Mouse (Mus musculus): ENCODE results near the gene Pde8b. TPM values are rescaled to one million over a fixed set of nuclear protein-coding genes. Genes with fewer than 3 reads are reported as not detected.
A peak's percentile ranks its signal among the peaks of the same experiment; 100 is the strongest.

Pde8b gene
- polyA plus RNA-seq (2016; fragmentation: Nextera tagmentation; extraction: Ambion mirVana): 1.4 and 1.5 TPM in 2 replicates

DNA sequence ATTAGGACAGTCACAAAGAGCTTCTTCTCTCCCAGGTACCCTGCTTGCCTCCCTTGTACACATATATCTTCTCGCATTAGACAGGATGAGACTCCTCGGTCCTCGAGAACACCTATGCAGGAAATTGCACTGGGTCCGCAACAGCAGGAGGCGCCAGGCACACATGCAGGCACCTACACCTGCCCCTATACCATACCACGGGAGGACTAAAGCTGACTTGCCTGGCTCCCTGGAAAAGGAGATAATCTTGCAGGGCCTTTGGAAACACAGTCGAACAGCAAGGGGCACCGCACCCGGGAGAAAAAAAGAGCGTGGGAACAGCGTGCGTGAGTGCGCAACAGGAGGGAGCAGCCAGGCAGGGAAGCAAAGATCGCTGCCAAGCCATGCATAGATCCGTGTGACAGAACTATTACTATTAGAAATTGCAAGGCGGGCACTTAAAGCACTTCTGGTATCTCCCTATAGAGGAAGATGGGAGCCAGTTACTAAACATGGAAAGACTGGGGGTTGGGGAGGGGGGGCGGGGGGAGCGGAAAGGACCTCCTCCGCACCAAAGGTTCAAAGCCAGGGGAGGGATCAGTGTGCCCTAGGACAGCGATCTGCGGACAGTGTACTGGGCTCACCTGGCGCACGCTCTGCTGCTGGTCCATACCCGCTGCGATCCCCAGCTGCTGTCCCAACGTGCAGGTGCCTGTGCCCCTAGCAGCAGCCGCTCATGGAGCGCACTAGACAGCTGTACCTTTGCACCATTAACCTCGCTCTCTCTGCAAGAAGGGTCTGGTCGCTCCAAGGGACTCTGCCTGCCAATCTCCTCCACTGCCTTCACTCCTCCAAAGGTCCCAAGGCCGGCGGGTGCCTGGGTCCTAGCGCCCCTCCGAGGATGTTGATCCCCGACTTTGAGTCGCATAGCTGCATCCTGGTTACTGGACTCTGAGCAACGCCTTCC lies at the start of gene Pde8b:
Pde8b (minus strand) TSS at position 826 of the 946 bp plus-strand sequence.
- Histone ChIP-seq H3K4me1 (peaks cover 10% of the 10 kb centered on the region), H3K36me3 (replicated peaks) (no peaks in the 10 kb centered on the region), H3K27me3 (ENCODE audit: poor library complexity, severe bottlenecking) (peaks cover 41% of the 10 kb centered on the region), H3K27ac (no peak within 1 kb of the TSS), H3K4me3 (peak within 1 kb of the TSS; percentile 54), H3K9me3 (no peaks in the 10 kb centered on the region)
- WGBS: 4% methylated on average over 37 of the region's 37 CpGs
- DNase-seq (ENCODE audit: extremely low spot score, low spot score): peak; percentile 44

DNA sequence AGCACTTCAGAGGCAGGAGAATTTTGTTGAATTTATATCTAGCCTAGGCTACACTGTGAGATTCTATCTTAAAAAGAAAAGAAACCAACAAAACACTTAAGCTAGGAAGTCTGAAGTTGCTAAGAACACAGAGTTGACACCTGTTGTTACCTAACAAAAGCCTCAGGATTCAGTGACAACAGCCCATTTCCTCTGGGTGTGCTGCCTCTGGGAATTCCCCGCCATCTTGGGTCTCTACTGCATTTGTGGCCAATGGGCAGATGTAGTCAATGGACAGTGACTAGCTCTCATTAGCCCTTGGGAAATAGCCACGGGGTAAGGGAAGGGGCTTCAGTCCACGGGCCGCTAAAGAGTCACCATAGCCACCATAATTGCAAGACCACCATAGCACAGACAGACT lies 41.8 kb upstream of the Pde8b start:
- Histone ChIP-seq H3K27ac (no peak overlapping the region), H3K27me3 (ENCODE audit: poor library complexity, severe bottlenecking) (peaks cover 29% of the 10 kb centered on the region), H3K36me3 (replicated peaks) (no peaks in the 10 kb centered on the region), H3K4me3 (no peak overlapping the region), H3K4me1 (peaks cover 18% of the 10 kb centered on the region), H3K9me3 (no peaks in the 10 kb centered on the region)
- DNase-seq (ENCODE audit: extremely low spot score, low spot score): no peak
- WGBS: 51% methylated on average over 4 of the region's 4 CpGs

DNA sequence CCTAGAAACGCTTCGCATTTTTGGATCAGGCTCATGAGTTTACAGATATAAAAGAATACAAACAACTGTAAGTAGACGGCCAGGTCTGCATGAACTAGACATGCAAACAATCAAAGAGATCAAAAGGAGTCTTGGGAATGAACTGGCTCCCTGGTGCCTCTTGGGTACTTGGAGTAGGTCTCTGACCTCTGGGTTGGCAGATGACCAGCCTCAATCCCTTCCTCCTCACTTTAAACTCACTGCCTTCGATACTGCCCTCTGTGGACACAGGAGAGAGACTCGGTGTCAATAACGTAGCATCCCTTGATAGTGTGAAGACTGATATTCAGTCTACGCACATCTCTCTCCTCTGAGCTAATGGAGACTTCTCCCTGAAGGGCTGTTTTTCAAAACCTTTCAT lies 37.9 kb upstream of the Pde8b start:
- DNase-seq (ENCODE audit: extremely low spot score, low spot score): no peak
- 84% methylated on average over 7 of the region's 7 CpGs for WGBS
- H3K36me3 ChIP-seq (replicated peaks): no peaks in the 10 kb centered on the region
- no peak overlapping the region for H3K4me3 ChIP-seq
- peaks cover 29% of the 10 kb centered on the region for H3K27me3 ChIP-seq (ENCODE audit: poor library complexity, severe bottlenecking)
- H3K9me3 ChIP-seq: no peaks in the 10 kb centered on the region
- no peak overlapping the region for H3K27ac ChIP-seq
- peaks cover 18% of the 10 kb centered on the region for H3K4me1 ChIP-seq

DNA sequence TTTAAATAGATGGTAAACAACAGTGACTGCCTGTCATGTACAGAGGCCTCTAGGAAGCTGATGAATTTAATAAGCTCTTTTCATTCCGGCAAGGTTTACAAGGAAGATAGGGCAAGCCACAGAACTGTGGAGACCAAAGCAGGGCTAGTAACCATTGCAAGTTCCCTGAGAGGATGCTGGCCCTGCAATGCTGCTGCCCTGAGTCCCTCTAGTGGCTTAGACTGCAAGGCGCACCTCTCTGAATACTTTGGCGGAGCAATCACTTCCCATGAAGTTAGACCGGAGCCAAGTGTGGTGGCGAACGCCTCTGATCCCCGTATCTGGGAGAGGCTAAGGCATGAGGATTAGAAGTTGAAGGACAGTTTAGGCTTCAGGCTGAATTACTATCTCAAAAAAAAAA lies 36.9 kb upstream of the Pde8b start:
- Histone ChIP-seq H3K36me3 (replicated peaks) (no peaks in the 10 kb centered on the region), H3K9me3 (no peaks in the 10 kb centered on the region), H3K27ac (no peak overlapping the region), H3K4me3 (no peak overlapping the region), H3K4me1 (peaks cover 19% of the 10 kb centered on the region), H3K27me3 (ENCODE audit: poor library complexity, severe bottlenecking) (peaks cover 29% of the 10 kb centered on the region)
- DNase-seq (ENCODE audit: extremely low spot score, low spot score): peak; percentile 65
- 13% methylated on average over 7 of the region's 7 CpGs for WGBS

DNA sequence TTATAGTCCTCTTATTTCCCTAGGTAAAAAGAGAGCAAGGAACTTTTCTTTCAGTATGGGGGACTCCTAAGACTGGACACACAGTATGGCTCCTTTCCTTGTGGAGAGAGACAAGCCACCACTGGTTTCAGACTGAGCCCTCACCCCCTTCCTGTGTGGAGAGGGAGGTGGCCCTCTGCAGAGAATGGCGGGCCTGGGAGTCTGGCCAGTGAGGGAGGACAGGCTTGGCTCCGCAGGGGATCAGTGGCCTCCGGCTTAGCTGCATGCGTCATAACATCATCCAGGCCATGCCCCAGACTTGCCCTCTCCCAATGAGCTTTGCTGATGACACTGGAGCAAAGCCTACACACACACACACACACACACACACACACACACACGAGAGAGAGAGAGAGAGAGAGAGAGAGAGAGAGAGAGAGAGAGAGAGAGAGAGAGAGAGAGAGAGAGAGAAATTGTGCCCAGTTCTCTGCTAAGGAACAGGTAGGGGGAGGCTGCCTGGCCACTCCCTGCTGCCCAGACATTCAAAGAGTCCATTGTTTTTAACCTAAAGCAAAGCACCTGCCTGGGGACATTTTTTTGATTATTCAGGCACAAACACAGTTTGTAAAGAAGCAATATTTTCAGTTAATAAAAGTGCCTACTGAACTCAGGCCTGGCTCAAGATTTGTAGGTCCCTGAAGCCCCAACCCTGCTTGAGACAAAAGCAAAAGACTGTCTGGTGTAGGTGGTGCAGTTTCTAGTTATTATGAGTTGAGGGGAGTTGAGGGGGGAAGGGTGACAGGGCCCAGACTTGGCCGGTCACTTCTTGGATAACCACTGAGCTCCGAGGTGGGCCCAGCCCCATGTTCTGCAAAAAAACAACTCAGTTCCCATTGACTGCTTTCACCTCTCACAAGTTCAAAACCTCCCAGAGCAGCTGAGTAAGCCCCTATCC lies 31.9 kb upstream of the Pde8b start:
- Histone ChIP-seq H3K4me1 (peaks cover 16% of the 10 kb centered on the region), H3K9me3 (no peaks in the 10 kb centered on the region), H3K27ac (peak overlapping the region; percentile 9; the same call in 1 of the 2 replicates), H3K4me3 (no peak overlapping the region), H3K36me3 (replicated peaks) (no peaks in the 10 kb centered on the region), H3K27me3 (ENCODE audit: poor library complexity, severe bottlenecking) (no peaks in the 10 kb centered on the region)
- DNase-seq (ENCODE audit: extremely low spot score, low spot score): no peak
- WGBS: 35% methylated on average over 6 of the region's 7 CpGs

DNA sequence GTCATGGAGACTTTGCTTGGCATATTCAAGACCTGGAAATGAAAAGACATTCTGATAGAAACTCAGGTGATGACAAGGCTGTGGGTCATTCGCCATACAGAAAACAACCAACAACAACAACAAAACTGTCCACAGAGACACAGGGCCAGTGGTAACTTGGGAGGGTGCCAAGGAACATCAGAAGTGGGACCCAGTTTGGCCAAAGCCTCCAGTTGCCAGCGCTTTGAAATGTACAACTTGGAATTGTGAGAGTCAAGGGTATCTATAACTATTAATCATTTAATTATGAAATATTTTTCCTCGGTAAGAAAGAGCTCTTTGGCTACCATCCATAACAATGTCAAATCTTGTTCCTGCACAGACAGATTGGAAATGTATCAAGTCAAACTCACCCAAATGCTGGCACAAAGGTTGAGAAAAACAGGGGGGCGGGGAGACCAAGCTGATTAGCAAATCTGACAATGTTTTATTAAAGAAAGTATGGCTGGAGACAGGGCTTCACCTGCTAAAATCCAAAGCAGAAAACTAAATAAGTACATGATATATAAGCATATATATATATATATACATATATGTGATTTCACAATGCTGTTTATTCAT lies 28.4 kb upstream of the Pde8b start:
- no peaks in the 10 kb centered on the region for H3K36me3 ChIP-seq (replicated peaks)
- H3K4me1 ChIP-seq: peaks cover 23% of the 10 kb centered on the region
- H3K27ac ChIP-seq: no peak overlapping the region
- H3K9me3 ChIP-seq: no peaks in the 10 kb centered on the region
- DNase-seq (ENCODE audit: extremely low spot score, low spot score): no peak
- 88% methylated on average over 4 of the region's 4 CpGs for WGBS
- H3K4me3 ChIP-seq: no peak overlapping the region
- H3K27me3 ChIP-seq (ENCODE audit: poor library complexity, severe bottlenecking): no peaks in the 10 kb centered on the region

DNA sequence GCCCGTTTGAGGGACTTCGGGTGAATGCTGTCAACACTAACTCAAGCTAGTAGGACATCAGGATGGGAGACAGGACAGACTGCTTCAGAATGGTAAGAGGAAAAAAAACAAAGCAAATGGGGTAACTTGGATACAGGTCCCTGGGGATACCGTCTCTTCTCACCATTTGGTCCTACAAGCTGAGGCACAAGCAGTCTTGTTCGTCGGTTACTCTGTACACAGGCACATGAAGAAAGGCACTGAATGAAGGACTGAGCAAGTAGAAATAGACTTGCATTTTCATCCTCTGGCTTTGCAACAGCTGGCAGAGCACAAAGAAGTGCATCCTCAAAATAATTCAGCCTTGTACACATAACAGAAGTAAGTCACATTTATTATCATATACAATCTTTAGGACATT lies 14.6 kb upstream of the Pde8b start:
- DNase-seq (ENCODE audit: extremely low spot score, low spot score): no peak
- H3K27ac ChIP-seq: no peak overlapping the region
- H3K9me3 ChIP-seq: no peaks in the 10 kb centered on the region
- H3K27me3 ChIP-seq (ENCODE audit: poor library complexity, severe bottlenecking): no peaks in the 10 kb centered on the region
- no peak overlapping the region for H3K4me3 ChIP-seq
- WGBS: 91% methylated on average over 5 of the region's 5 CpGs
- no peaks in the 10 kb centered on the region for H3K4me1 ChIP-seq
- H3K36me3 ChIP-seq (replicated peaks): no peaks in the 10 kb centered on the region

DNA sequence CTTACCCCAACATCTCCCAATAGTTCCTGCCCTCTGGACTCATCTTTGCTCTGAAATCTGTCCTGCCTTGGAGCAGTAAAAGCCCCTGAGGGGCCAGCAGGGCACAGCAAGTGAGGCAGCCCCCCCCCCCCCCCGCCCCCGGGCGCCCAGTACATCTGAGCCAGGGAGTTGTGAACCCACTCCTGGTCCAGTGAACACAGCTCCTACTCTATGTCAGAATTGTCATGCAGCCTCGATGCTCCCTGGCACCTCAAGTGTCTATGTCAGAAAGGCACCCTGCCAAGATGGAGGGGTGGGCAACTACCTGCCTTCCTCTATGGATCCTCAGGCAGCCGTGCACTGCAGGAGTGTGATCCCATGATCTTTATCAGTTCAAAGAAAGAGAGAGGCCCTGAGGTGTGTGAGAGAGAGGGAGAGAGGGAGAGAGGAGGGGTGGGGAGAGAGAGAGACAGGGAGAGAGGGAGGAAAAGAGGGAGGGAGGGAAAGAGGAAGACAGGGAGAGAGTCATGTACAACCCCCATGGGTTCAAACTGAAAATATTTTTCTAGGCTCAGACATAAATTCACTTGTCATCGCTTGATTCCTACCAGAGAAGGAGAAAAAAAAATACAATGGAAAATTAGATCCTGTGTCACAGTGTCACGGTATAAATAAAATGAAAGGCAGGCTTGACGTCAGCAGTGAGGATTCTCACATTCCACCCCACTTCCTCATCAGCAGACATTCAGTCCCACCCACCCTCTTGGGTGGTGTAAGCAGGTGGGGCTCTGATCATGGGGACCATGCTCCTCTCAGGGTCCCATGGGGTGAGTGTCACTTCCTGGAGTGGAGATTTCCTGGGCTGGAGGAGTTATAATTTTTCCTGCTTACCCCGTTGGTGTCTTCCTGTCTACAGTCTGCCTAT lies 11.0 kb upstream of the Pde8b start:
- H3K4me3 ChIP-seq: no peak overlapping the region
- no peak overlapping the region for H3K27ac ChIP-seq
- H3K27me3 ChIP-seq (ENCODE audit: poor library complexity, severe bottlenecking): no peaks in the 10 kb centered on the region
- H3K9me3 ChIP-seq: no peaks in the 10 kb centered on the region
- 88% methylated on average over 9 of the region's 9 CpGs for WGBS
- H3K36me3 ChIP-seq (replicated peaks): no peaks in the 10 kb centered on the region
- no peak for DNase-seq (ENCODE audit: extremely low spot score, low spot score)
- H3K4me1 ChIP-seq: no peaks in the 10 kb centered on the region

DNA sequence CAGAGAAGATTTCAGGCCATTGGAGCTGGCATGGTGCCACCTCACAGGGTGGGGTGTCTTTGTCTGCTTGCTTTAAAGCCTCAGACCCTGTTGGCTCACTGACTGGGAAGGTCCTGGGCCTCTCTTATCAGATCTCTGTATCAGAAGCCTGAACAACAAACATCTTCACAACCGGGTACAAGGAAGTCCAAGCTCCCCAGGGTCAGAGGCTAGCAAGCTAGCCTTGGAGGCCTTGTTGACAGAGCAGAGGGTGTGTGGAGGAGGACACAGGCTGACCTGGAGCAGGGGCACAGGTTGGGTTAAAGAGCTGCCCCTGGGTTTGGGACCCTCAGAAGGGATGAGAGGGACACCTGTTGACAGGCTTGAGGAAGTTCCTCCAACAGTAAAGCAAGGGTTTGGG lies 10.3 kb upstream of the Pde8b start:
- Histone ChIP-seq H3K27ac (no peak overlapping the region), H3K27me3 (ENCODE audit: poor library complexity, severe bottlenecking) (no peaks in the 10 kb centered on the region), H3K4me3 (no peak overlapping the region), H3K36me3 (replicated peaks) (no peaks in the 10 kb centered on the region), H3K9me3 (no peaks in the 10 kb centered on the region), H3K4me1 (no peaks in the 10 kb centered on the region)
- DNase-seq (ENCODE audit: extremely low spot score, low spot score): no peak
- WGBS: 71% methylated on average over 1 of the region's 1 CpGs

DNA sequence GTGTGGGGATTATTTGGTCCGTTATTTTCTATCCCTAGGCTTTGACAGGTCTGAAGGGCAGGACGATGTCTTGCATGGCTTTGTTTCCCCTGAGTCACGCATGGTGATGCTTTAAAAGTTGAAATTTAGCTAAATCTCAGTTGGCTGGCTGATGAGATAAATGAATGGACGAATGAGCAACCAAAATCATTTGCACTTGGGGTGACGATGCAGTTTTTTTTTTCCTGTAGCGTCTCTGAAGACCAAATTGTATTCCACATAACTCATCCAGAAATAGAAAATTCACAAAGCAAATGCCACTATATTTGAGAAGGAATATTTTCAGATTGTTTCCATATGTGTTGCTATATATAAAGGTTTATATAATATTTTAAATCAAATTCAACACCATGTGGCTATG lies 6.9 kb upstream of the Pde8b start:
- no peaks in the 10 kb centered on the region for H3K9me3 ChIP-seq
- H3K27me3 ChIP-seq (ENCODE audit: poor library complexity, severe bottlenecking): no peaks in the 10 kb centered on the region; the same call in 1 of the 2 replicates
- WGBS: 91% methylated on average over 6 of the region's 6 CpGs

DNA sequence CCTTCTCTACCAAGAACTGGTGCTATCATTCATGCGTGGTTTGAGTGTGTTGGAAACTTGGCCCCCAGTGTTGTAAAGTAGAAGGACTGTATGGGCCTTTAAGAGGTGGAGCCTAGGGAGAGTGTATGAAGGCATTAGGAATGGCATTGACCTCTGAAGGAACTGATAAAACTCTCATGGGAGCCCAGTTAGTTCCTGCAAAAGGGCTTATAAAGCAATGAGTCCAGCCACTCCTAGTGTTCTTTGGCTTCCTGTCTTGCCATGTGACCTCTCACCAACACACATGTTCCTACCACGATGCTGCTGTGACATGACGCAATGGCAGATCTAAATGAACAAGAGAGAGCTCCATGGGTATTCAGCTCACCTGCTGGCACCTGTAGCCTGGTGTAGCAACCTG lies 4.9 kb upstream of the Pde8b start:
- Histone ChIP-seq H3K36me3 (replicated peaks) (no peaks in the 10 kb centered on the region), H3K4me1 (peaks cover 3% of the 10 kb centered on the region), H3K27me3 (ENCODE audit: poor library complexity, severe bottlenecking) (peaks cover 19% of the 10 kb centered on the region), H3K27ac (no peak overlapping the region), H3K4me3 (no peak overlapping the region), H3K9me3 (no peaks in the 10 kb centered on the region)
- no peak for DNase-seq (ENCODE audit: extremely low spot score, low spot score)
- WGBS: 86% methylated on average over 3 of the region's 3 CpGs

More for the DNA sequence above, 6.9 kb upstream of the Pde8b start:
- Histone ChIP-seq H3K4me1 (no peaks in the 10 kb centered on the region), H3K4me3 (no peak overlapping the region), H3K36me3 (replicated peaks) (no peaks in the 10 kb centered on the region), H3K27ac (no peak overlapping the region)
- DNase-seq (ENCODE audit: extremely low spot score, low spot score): no peak

DNA sequence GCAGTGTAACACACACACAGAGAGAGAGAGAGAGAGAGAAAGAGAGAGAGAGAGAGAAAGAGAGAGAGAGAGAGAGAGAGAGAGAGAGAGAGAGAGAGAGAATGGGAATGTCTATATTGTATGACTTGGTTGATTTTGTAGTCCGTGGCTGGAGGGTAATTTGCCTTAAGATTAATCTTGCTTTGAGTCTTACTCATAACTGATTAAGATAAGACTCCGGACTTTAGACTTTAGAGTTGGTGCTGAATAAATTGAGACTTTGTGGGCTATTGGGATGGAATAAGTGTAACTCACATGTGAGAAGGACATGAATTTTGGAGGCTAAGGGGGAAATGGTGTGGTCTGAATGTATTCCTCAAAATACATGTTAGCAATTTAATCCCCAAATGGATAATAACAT lies 7.1 kb downstream of the Pde8b start:
- Histone ChIP-seq H3K9me3 (no peaks in the 10 kb centered on the region), H3K36me3 (replicated peaks) (no peaks in the 10 kb centered on the region), H3K4me3 (no peak overlapping the region), H3K4me1 (no peaks in the 10 kb centered on the region), H3K27ac (no peak overlapping the region), H3K27me3 (ENCODE audit: poor library complexity, severe bottlenecking) (peaks cover under 1% of the 10 kb centered on the region)
- no peak for DNase-seq (ENCODE audit: extremely low spot score, low spot score)
- WGBS: 92% methylated on average over 2 of the region's 2 CpGs

All from forebrain, embryonic 10.5 days (tissue).